Mouse (Mus musculus) embryo, embryonic 11 days (tissue): Measurements from ENCODE around the gene Dna2.
A peak's percentile ranks its signal among the peaks of the same experiment; 100 is the strongest.
"Not testable (repeated sequence)": the region's sequence is repeated elsewhere in the genome, so short reads cannot be mapped to it uniquely, and the experiment has no call there.

Source experiments
- DNase-seq: peaks from one replicate; pipeline ENCODE4 v3.0.0-alpha.2; 2015

The Dna2 gene

GRCm38 (mm10) chr10:62946738-62947471, at the start of gene Dna2:
Dna2 (plus strand) TSS chr10:62947026.
- peak; percentile 95 for DNase-seq

GRCm38 (mm10) chr10:62897437-62897836, 49.4 kb upstream of the Dna2 start:
- DNase-seq = no peak

- no peak for DNase-seq
These were observed 48.8 kb upstream of the Dna2 start for GRCm38 (mm10) chr10:62898061-62898460.

GRCm38 (mm10) chr10:62900144-62900543, 46.7 kb upstream of the Dna2 start:
- no peak for DNase-seq

GRCm38 (mm10) chr10:62901826-62902225, 45.0 kb upstream of the Dna2 start:
- DNase-seq = no peak

- no peak for DNase-seq
These were observed 44.0 kb upstream of the Dna2 start for GRCm38 (mm10) chr10:62902829-62903228.

GRCm38 (mm10) chr10:62906336-62906735, 40.5 kb upstream of the Dna2 start:
- no peak for DNase-seq

GRCm38 (mm10) chr10:62908896-62909295, 37.9 kb upstream of the Dna2 start, which contains the start of gene Tet1:
Tet1 (minus strand) TSS chr10:62908996.
- not testable (repeated sequence) for DNase-seq

- no peak for DNase-seq
These were observed 35.7 kb upstream of the Dna2 start for GRCm38 (mm10) chr10:62911120-62911519.

GRCm38 (mm10) chr10:62918985-62919384, 27.8 kb upstream of the Dna2 start:
- DNase-seq = no peak

- DNase-seq = peak; percentile 98
These were observed 26.7 kb upstream of the Dna2 start, which contains the start of gene Slc25a16 for GRCm38 (mm10) chr10:62919925-62920765. Slc25a16 (plus strand) TSS chr10:62920633.

GRCm38 (mm10) chr10:62920766-62921156, 26.1 kb upstream of the Dna2 start:
- peak; percentile 12 for DNase-seq

- DNase-seq = no peak
These were observed 22.7 kb upstream of the Dna2 start for GRCm38 (mm10) chr10:62924096-62924635.

- no peak for DNase-seq
These were observed 14.4 kb upstream of the Dna2 start for GRCm38 (mm10) chr10:62932381-62932780.

- DNase-seq = no peak
These were observed 1.7 kb upstream of the Dna2 start for GRCm38 (mm10) chr10:62944975-62945580.

GRCm38 (mm10) chr10:62948551-62948950, 1.7 kb downstream of the Dna2 start:
- DNase-seq = no peak

- no peak for DNase-seq
These were observed 17.1 kb downstream of the Dna2 start for GRCm38 (mm10) chr10:62963956-62964355.

- DNase-seq = no peak
These were observed 19.0 kb downstream of the Dna2 start for GRCm38 (mm10) chr10:62965796-62966195.

- DNase-seq = no peak
These were observed 19.5 kb downstream of the Dna2 start for GRCm38 (mm10) chr10:62966291-62966690.

- peak; percentile 7 for DNase-seq
These were observed 25.0 kb downstream of the Dna2 start for GRCm38 (mm10) chr10:62971821-62972220.

GRCm38 (mm10) chr10:62979667-62980038, 32.8 kb downstream of the Dna2 start:
- no peak for DNase-seq

- DNase-seq = peak; percentile 90
These were observed 33.5 kb downstream of the Dna2 start, which contains the start of gene Rufy2 for GRCm38 (mm10) chr10:62980039-62980954. Rufy2 (plus strand) TSS chr10:62980223.
